Mouse (Mus musculus): ENCODE data around the gene Dnah12.

DNA sequence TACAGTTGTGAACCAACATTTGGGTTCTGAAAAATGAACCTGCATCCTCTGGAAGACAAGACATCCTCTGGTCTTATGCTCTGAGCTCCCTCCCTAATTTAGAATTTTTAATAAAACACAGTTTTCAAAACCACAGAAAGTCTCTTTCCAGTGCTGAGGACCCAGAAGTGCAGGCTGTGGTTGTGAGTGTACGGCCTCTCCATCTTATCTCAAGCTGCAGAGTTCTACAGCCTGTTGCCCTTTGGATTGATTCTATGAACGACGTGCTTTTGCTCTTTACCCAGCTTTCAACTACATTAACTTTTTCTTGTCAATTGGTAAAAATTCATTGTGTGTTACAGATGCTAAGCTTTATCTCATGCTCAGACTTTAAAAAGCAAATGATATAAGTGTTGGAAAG, 105.3 kb downstream of the Dnah12 start:
- TF ChIP-seq POLR2A (IDR thresholded peaks at IDR 0.05; ENCODE audit: insufficient read depth, low read depth, low read length), result no peak
- no peak for TF ChIP-seq CTCF (IDR thresholded peaks at IDR 0.05)
